Comparison of ENCODE assay signal across 10 mouse cellular contexts in genomic region chr8:124250785-124251184, GRCm38 (mm10). TPM values are rescaled to one million over a fixed set of nuclear protein-coding genes. Genes with fewer than 3 reads are reported as not detected.
DNase-seq lines count a peak whose midpoint lies in the region; ATAC-seq and TF ChIP-seq lines count a peak whose summit lies in the region.
"Had no signal": no experiment of that assay in that cellular context is flagged by ENCODE, and none has a peak within 500 bp of the region (broad histone marks: within the 10 kb centered on the region; RNA-seq: fewer than 3 reads in every experiment).

No protein-coding gene starts in this region.

- no peak overlapping the region for H3K4me3 ChIP-seq in gastrocnemius, adult 2 months
- H3K4me3 ChIP-seq in brown adipose tissue, adult 24 weeks (ENCODE audit: insufficient read depth, low read depth, low read length), result no peak overlapping the region
- no peak overlapping the region for H3K4me3 ChIP-seq in kidney, embryonic 16.5 days (ENCODE audit: low read length)
- H3K4me3 ChIP-seq: heart, adult 2 months had no signal

- no peak for DNase-seq in gastrocnemius, adult 2 months
- no peak for DNase-seq in gastrocnemius, postnatal 36 days
- DNase-seq in lung, postnatal 14 days, result peak; percentile 61
- no peak for DNase-seq in thymus, adult 18-20 months
- no peak for DNase-seq in frontal cortex, postnatal 10 days (ENCODE audit: low spot score in 2 of 2)
- DNase-seq in left cerebral cortex, adult 9 months (ENCODE audit: low spot score in 2 of 2), result no peak
- DNase-seq: thymus, postnatal 25 days had no signal

- H3K27me3 ChIP-seq in kidney, embryonic 16.5 days (ENCODE audit: insufficient read depth, low read length), result no peaks in the 10 kb centered on the region

- H3K9ac ChIP-seq in kidney, embryonic 16.5 days (replicated peaks; ENCODE audit: low read length), result no peak overlapping the region

- intact Hi-C loops in gastrocnemius, adult 2 months (cut with DNase I), result no loop called here
- intact Hi-C loops in gastrocnemius, postnatal 36 days (cut with DNase I), result no loop called here

- no peak for TF ChIP-seq CTCF in gastrocnemius, adult 2 months (IDR thresholded peaks at IDR 0.05)

- peak; percentile 65; the same call in 1 of the 2 replicates for ATAC-seq in kidney, embryonic 16.5 days (ENCODE audit: low FRiP score, low TSS enrichment)

- H3K4me2 ChIP-seq in kidney, embryonic 16.5 days (replicated peaks; ENCODE audit: low read depth, low read length), result no peak overlapping the region

- no peaks in the 10 kb centered on the region for H3K9me3 ChIP-seq in kidney, embryonic 16.5 days (ENCODE audit: low read length)

- peak overlapping the region; percentile 8; the same call in 1 of the 2 replicates for H3K27ac ChIP-seq in gastrocnemius, adult 2 months
- peak overlapping the region; percentile 26 for H3K27ac ChIP-seq in brown adipose tissue, adult 24 weeks (replicated peaks; ENCODE audit: low read depth, low read length)
- peak overlapping the region; percentile 75 for H3K27ac ChIP-seq in kidney, embryonic 16.5 days (ENCODE audit: low read length)
- H3K27ac ChIP-seq: heart, adult 2 months had no signal

- peaks cover 16% of the 10 kb centered on the region for H3K4me1 ChIP-seq in brown adipose tissue, adult 24 weeks (ENCODE audit: control insufficient read depth, insufficient read depth, insufficient read length, low read length)
- peaks cover 39% of the 10 kb centered on the region for H3K4me1 ChIP-seq in kidney, embryonic 16.5 days (ENCODE audit: insufficient read depth, low read length)

- no peaks in the 10 kb centered on the region for H3K36me3 ChIP-seq in kidney, embryonic 16.5 days (ENCODE audit: insufficient read depth, low read length)

- WGBS in kidney, embryonic 16.5 days, result 12% methylated on average over 4 of the region's 4 CpGs

RNA-seq across cellular contexts. Expression of gene Galnt2, which starts 19.6 kb away (rescaled TPM):
- total RNA-seq in gastrocnemius, adult 2 months (2021), result 10 to 100 TPM; 35.6 to 37.2 TPM
- 10 to 100 TPM; 32.5 to 35.6 TPM for total RNA-seq in gastrocnemius, postnatal 36 days (2021)
- polyA plus RNA-seq in brown adipose tissue, adult 24 weeks (2012; ENCODE audit: insufficient read depth, insufficient read length, missing spikeins), result 34.1 and 54.4 TPM in 2 replicates
- 47.0 and 47.1 TPM in 2 replicates for polyA plus RNA-seq in kidney, embryonic 16.5 days (2015; fragmentation: Nextera tagmentation; extraction: Ambion mirVana)

Comparison
In these comparisons a context has a peak if more than half of its experiments do, and no peak if none do; other contexts are left out.
1. H3K27ac ChIP-seq: peak in every context shown above with its lines; median percentile 75 in kidney, embryonic 16.5 days; 26 in brown adipose tissue, adult 24 weeks; 8 in gastrocnemius, adult 2 months.